Mouse (Mus musculus): Measurements from ENCODE around the gene Akap5. TPM values are rescaled to one million over a fixed set of nuclear protein-coding genes. Genes with fewer than 3 reads are reported as not detected.

Gene Akap5
- total RNA-seq, 2 experiments from 2014 or later = 81.3 to 94.9 TPM

- no peak for DNase-seq (ENCODE audit: low spot score in 2 of 2)
- intact Hi-C loops (cut with DNase I) = no loop called here
Observed at GRCm38 (mm10) chr12:76380151-76380550, 55.5 kb downstream of the Akap5 start.

Other genes starting within 250 kb of the Akap5 start
- under 1 TPM; 0.20 to 0.34 TPM for gene Esr2, start 147.6 kb upstream of the Akap5 start, total RNA-seq (2021)
- not detected for gene Tex21, start 78.1 kb upstream of the Akap5 start, total RNA-seq (2021)
- 10 to 100 TPM; 35.0 to 36.9 TPM for gene Mthfd1, start 69.6 kb upstream of the Akap5 start, total RNA-seq (2021)
- gene Zbtb25, start 44.7 kb downstream of the Akap5 start, total RNA-seq (2021) = 10 to 100 TPM; 17.8 to 19.6 TPM
- 1 to 10 TPM; 4.6 to 6.6 TPM for gene Zbtb1, start 45.4 kb downstream of the Akap5 start, total RNA-seq (2021)
- gene Hspa2, start 79.3 kb downstream of the Akap5 start, total RNA-seq (2021) = 10 to 100 TPM; 62.5 to 67.5 TPM
- gene Ppp1r36, start 92.6 kb downstream of the Akap5 start, total RNA-seq (2021) = 1 to 10 TPM; 1.2 to 1.3 TPM
- gene Plekhg3, start 206.0 kb downstream of the Akap5 start, total RNA-seq (2021) = 10 to 100 TPM; 16.6 to 18.3 TPM

Measured in left cerebral cortex, postnatal 36 days (tissue).